Mouse (Mus musculus) E14TG2a.4 (cell line): ENCODE data around the gene En1.

ENCODE experiments used
- CTCF ChIP-seq: conservative IDR thresholded peaks from 2 replicates; pipeline ENCODE4 v1.5.1; 2014; ENCODE audit warnings: low read length
- NANOG ChIP-seq: IDR thresholded peaks from 2 replicates; pipeline ENCODE4 v1.6.1; 2014; ENCODE audit warnings: borderline replicate concordance, low read length, mixed read lengths

GRCm38 (mm10) chr1:120596319-120596718 lies 5.9 kb upstream of the En1 start:
- TF ChIP-seq NANOG (no peak), CTCF (no peak)
